Mouse (Mus musculus) limb, embryonic 15.5 days (tissue): Measurements from ENCODE around the gene Best1. TPM values are rescaled to one million over a fixed set of nuclear protein-coding genes. Genes with fewer than 3 reads are reported as not detected.
A peak's percentile ranks its signal among the peaks of the same experiment; 100 is the strongest.

Experiments
- ATAC-seq: fragments of 200-750 bp; cut with Nextera tagmentation; 2 replicates; pipeline ENCODE4 v1.8.0; 2017; ENCODE audit warnings: low read depth, moderate TSS enrichment; ENCODE audit not compliant: insufficient number of reproducible peaks, low FRiP score, low TSS enrichment
- H3K27ac ChIP-seq: fragments of 300-500 bp; sonication (generic); 2 replicates; pipeline ENCODE4 v1.5.1; 2015; ENCODE audit warnings: moderate library complexity, mild to moderate bottlenecking, inconsistent platforms
- H3K27me3 ChIP-seq: fragments of 300-500 bp; sonication (generic); 2 replicates; pipeline ENCODE4 v1.6.1; 2015; ENCODE audit warnings: inconsistent platforms
- H3K36me3 ChIP-seq: fragments of 300-500 bp; sonication (generic); 2 replicates; pipeline ENCODE4 v1.6.1; 2015; ENCODE audit warnings: inconsistent platforms
- H3K4me1 ChIP-seq: fragments of 300-500 bp; sonication (generic); 2 replicates; pipeline ENCODE4 v1.6.1; 2015; ENCODE audit warnings: inconsistent platforms
- H3K4me2 ChIP-seq: fragments of 300-500 bp; sonication (generic); 2 replicates; pipeline ENCODE4 v1.6.1; 2015; ENCODE audit warnings: mild to moderate bottlenecking, inconsistent platforms
- H3K4me3 ChIP-seq: fragments of 300-500 bp; sonication (generic); 2 replicates; pipeline ENCODE4 v1.5.1; 2015; ENCODE audit warnings: mild to moderate bottlenecking, inconsistent platforms
- H3K9ac ChIP-seq: fragments of 300-500 bp; sonication (generic); 2 replicates; pipeline ENCODE4 v1.6.1; 2015; ENCODE audit warnings: inconsistent platforms
- H3K9me3 ChIP-seq: fragments of 300-500 bp; sonication (generic); 2 replicates; pipeline ENCODE4 v1.6.1; 2016; ENCODE audit warnings: inconsistent platforms
- WGBS: fragments of 180-500 bp; shearing (Covaris S2); methylation state at CpG from one replicate; pipeline ENCODE4 v1.1.7; 2015; 5-methylcytosine and 5-hydroxymethylcytosine counted together
- polyA plus RNA-seq: library from polyadenylated mRNA; unstranded; fragments of >200 nt; fragmentation: Nextera tagmentation; extraction: Ambion mirVana; gene quantifications from 2 replicates; pipeline ENCODE4 v1.2.1, GENCODE M21; 2015

Best1 gene
- polyA plus RNA-seq, 1 experiment from 2014 or later, result 1.9 TPM

- Histone ChIP-seq H3K4me2 (no peak overlapping the region), H3K9me3 (no peaks in the 10 kb centered on the region), H3K36me3 (peaks cover under 1% of the 10 kb centered on the region; the same call in 1 of the 2 replicates), H3K27me3 (no peaks in the 10 kb centered on the region), H3K9ac (no peak overlapping the region), H3K4me1 (peaks cover 75% of the 10 kb centered on the region), H3K27ac (peak overlapping the region; percentile 18; the same call in 1 of the 2 replicates), H3K4me3 (no peak overlapping the region)
- 74% methylated on average over 2 of the region's 2 CpGs for WGBS
- no peak for ATAC-seq
Measured at GRCm38 (mm10) chr19:10021981-10022380, 20.5 kb upstream of the Best1 start.

- Histone ChIP-seq H3K4me1 (peaks cover 62% of the 10 kb centered on the region), H3K4me2 (peak overlapping the region; percentile 87), H3K27me3 (no peaks in the 10 kb centered on the region), H3K27ac (no peak overlapping the region), H3K9ac (0 out of 2 replicates have a peak overlapping the region, but pooled peaks have one; percentile 69), H3K4me3 (peak overlapping the region; percentile 67), H3K36me3 (no peaks in the 10 kb centered on the region), H3K9me3 (no peaks in the 10 kb centered on the region)
- WGBS, result 65% methylated on average over 4 of the region's 4 CpGs
- no peak for ATAC-seq
Measured at GRCm38 (mm10) chr19:10019214-10019760, 17.9 kb upstream of the Best1 start.

GRCm38 (mm10) chr19:10018527-10018818 lies 17.0 kb upstream of the Best1 start:
- Histone ChIP-seq H3K36me3 (no peaks in the 10 kb centered on the region), H3K9me3 (no peaks in the 10 kb centered on the region), H3K4me3 (peak overlapping the region; percentile 67), H3K4me1 (peaks cover 64% of the 10 kb centered on the region), H3K9ac (peak overlapping the region; percentile 69), H3K4me2 (peak overlapping the region; percentile 87), H3K27me3 (no peaks in the 10 kb centered on the region), H3K27ac (peak overlapping the region; percentile 81)
- whole genome bisulfite sequencing, result 0% methylated on average over 3 of the region's 3 CpGs
- no peak for ATAC-seq

- peak overlapping the region; percentile 87 for H3K4me2 ChIP-seq
- peak; percentile 87 for ATAC-seq
- no peaks in the 10 kb centered on the region for H3K9me3 ChIP-seq
- peak overlapping the region; percentile 69 for H3K9ac ChIP-seq
- H3K27me3 ChIP-seq, result no peaks in the 10 kb centered on the region
- 6% methylated on average over 44 of the region's 44 CpGs for WGBS
- H3K27ac ChIP-seq, result peak overlapping the region; percentile 81
- H3K36me3 ChIP-seq, result no peaks in the 10 kb centered on the region
- H3K4me1 ChIP-seq, result peaks cover 65% of the 10 kb centered on the region
- peak overlapping the region; percentile 67 for H3K4me3 ChIP-seq
Measured at GRCm38 (mm10) chr19:10017637-10018526, 16.4 kb upstream of the Best1 start.

GRCm38 (mm10) chr19:10016151-10016550 lies 14.7 kb upstream of the Best1 start:
- Histone ChIP-seq H3K4me2 (no peak overlapping the region), H3K36me3 (no peaks in the 10 kb centered on the region), H3K9ac (no peak overlapping the region), H3K4me1 (peaks cover 62% of the 10 kb centered on the region), H3K27ac (no peak overlapping the region), H3K9me3 (no peaks in the 10 kb centered on the region), H3K27me3 (no peaks in the 10 kb centered on the region), H3K4me3 (no peak overlapping the region)
- 88% methylated on average over 4 of the region's 4 CpGs for WGBS
- no peak for ATAC-seq

GRCm38 (mm10) chr19:10015442-10015841 lies 14.0 kb upstream of the Best1 start:
- H3K4me3 ChIP-seq, result no peak overlapping the region
- H3K27ac ChIP-seq, result no peak overlapping the region; the same call in 1 of the 2 replicates
- WGBS, result 62% methylated on average over 4 of the region's 4 CpGs
- H3K36me3 ChIP-seq, result no peaks in the 10 kb centered on the region
- peaks cover 59% of the 10 kb centered on the region for H3K4me1 ChIP-seq
- no peaks in the 10 kb centered on the region for H3K27me3 ChIP-seq
- ATAC-seq, result no peak
- H3K9ac ChIP-seq, result no peak overlapping the region
- no peaks in the 10 kb centered on the region for H3K9me3 ChIP-seq
- H3K4me2 ChIP-seq, result no peak overlapping the region

GRCm38 (mm10) chr19:10014824-10015223 lies 13.4 kb upstream of the Best1 start:
- ATAC-seq, result no peak
- H3K4me1 ChIP-seq, result peaks cover 57% of the 10 kb centered on the region
- 0 out of 2 replicates have a peak overlapping the region, but pooled peaks have one; percentile 1 for H3K27ac ChIP-seq
- no peaks in the 10 kb centered on the region for H3K27me3 ChIP-seq
- 68% methylated on average over 13 of the region's 13 CpGs for WGBS
- no peaks in the 10 kb centered on the region for H3K36me3 ChIP-seq
- H3K9me3 ChIP-seq, result no peaks in the 10 kb centered on the region
- no peak overlapping the region for H3K9ac ChIP-seq
- no peak overlapping the region for H3K4me2 ChIP-seq
- H3K4me3 ChIP-seq, result no peak overlapping the region

GRCm38 (mm10) chr19:10013913-10014312 lies 12.5 kb upstream of the Best1 start:
- Histone ChIP-seq H3K4me1 (peaks cover 48% of the 10 kb centered on the region), H3K4me2 (no peak overlapping the region), H3K27ac (peak overlapping the region; percentile 92), H3K36me3 (no peaks in the 10 kb centered on the region), H3K9ac (no peak overlapping the region), H3K9me3 (no peaks in the 10 kb centered on the region), H3K27me3 (no peaks in the 10 kb centered on the region), H3K4me3 (no peak overlapping the region)
- ATAC-seq, result peak; percentile 49; the same call in 1 of the 2 replicates
- WGBS, result 15% methylated on average over 5 of the region's 5 CpGs

GRCm38 (mm10) chr19:10013348-10013747 lies 11.9 kb upstream of the Best1 start:
- Histone ChIP-seq H3K4me3 (no peak overlapping the region), H3K9me3 (no peaks in the 10 kb centered on the region), H3K4me2 (0 out of 2 replicates have a peak overlapping the region, but pooled peaks have one; percentile 14), H3K36me3 (no peaks in the 10 kb centered on the region), H3K4me1 (peaks cover 42% of the 10 kb centered on the region), H3K27me3 (no peaks in the 10 kb centered on the region), H3K27ac (peak overlapping the region; percentile 92), H3K9ac (peak overlapping the region; percentile 28; the same call in 1 of the 2 replicates)
- 17% methylated on average over 3 of the region's 3 CpGs for WGBS
- ATAC-seq, result no peak

GRCm38 (mm10) chr19:10012827-10013278 lies 11.4 kb upstream of the Best1 start:
- Histone ChIP-seq H3K4me3 (no peak overlapping the region), H3K27ac (peak overlapping the region; percentile 92), H3K27me3 (no peaks in the 10 kb centered on the region), H3K4me2 (0 out of 2 replicates have a peak overlapping the region, but pooled peaks have one; percentile 14), H3K4me1 (peaks cover 38% of the 10 kb centered on the region), H3K9me3 (no peaks in the 10 kb centered on the region), H3K9ac (peak overlapping the region; percentile 28; the same call in 1 of the 2 replicates), H3K36me3 (no peaks in the 10 kb centered on the region)
- peak; percentile 66 for ATAC-seq
- 5% methylated on average over 6 of the region's 6 CpGs for WGBS

- H3K4me3 ChIP-seq, result no peak overlapping the region
- H3K27me3 ChIP-seq, result no peaks in the 10 kb centered on the region
- no peak overlapping the region for H3K27ac ChIP-seq
- peaks cover 29% of the 10 kb centered on the region for H3K4me1 ChIP-seq
- no peaks in the 10 kb centered on the region for H3K9me3 ChIP-seq
- no peak overlapping the region for H3K9ac ChIP-seq
- no peaks in the 10 kb centered on the region for H3K36me3 ChIP-seq
- no peak for ATAC-seq
- 61% methylated on average over 1 of the region's 1 CpGs for WGBS
- no peak overlapping the region for H3K4me2 ChIP-seq
Measured at GRCm38 (mm10) chr19:10011408-10011807, 10.0 kb upstream of the Best1 start.

GRCm38 (mm10) chr19:10003696-10004095 lies 2.3 kb upstream of the Best1 start:
- WGBS, result 89% methylated on average over 1 of the region's 1 CpGs

More at GRCm38 (mm10) chr19:10003696-10004095, 2.3 kb upstream of the Best1 start:
- Histone ChIP-seq H3K4me2 (no peak overlapping the region), H3K9ac (no peak overlapping the region), H3K9me3 (no peaks in the 10 kb centered on the region), H3K36me3 (no peaks in the 10 kb centered on the region), H3K27me3 (no peaks in the 10 kb centered on the region), H3K27ac (no peak overlapping the region), H3K4me3 (no peak overlapping the region), H3K4me1 (no peaks in the 10 kb centered on the region)
- ATAC-seq, result no peak
